Mouse (Mus musculus): ENCODE measurements around the gene Supt16. TPM values are rescaled to one million over a fixed set of nuclear protein-coding genes. Genes with fewer than 3 reads are reported as not detected.

Gene Supt16
- 10 to 100 TPM; 10.4 to 14.4 (median 12.3) TPM for total RNA-seq (2022)

DNA sequence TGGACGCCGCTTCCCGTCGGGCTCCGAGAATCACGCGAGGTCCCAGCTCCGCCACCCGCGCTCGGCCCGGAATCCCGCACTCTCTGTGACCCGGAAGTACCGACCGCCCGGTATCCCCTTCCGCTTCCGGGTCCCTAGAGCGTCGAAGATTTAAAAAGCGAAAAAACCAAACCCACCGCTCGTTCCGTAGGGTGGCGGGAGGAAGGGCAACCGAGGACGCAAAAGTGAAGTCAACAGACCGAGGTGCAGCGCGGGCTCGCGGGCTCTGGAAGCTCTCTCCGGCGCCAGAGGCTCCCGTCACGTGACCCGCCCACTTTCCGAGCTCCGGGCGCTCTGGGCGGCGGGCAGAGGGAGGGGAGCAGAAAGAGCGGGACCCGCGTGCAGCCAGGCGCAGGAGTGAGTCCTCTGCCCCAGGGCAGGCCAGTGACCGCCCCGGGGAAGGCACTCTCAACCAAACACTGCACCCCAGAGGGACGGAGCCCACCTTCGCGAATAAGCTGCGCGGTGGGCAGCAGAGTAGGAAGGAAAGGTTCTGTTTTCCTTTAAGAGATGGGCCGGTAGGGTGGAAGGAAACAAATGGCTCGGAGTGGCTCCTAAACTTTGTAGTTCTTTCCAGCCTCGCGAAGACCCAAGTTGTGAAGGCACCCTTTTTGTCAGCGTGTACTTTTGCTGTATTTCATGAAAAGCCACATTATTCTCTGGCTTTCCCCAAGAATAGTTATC lies at the start of gene Supt16:
Supt16 (minus strand) TSS at position 261 of the 723 bp plus-strand sequence.
- DNase-seq (ENCODE audit: low spot score in 2 of 2): peak; percentile 73 to 74

DNA sequence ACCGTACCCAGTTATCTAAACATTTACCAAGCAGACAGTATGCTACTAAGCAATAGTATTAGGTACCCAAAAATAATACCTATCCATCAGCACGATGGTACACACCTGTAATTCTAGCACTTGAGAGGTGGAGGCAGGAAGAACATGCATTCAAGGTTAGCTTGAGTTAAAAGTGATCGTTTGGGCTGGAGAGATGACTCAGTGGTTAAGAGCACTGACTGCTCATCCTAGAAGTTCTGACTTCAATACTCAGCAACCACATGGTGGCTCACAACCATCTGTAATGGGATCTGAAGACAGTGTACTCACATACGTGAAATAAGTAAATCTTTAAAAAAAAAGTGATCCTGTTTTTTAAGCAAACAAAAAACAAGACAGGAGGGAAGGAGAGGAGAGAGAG lies 48.9 kb upstream of the Supt16 start:
- no peak for DNase-seq (ENCODE audit: low spot score in 2 of 2)

DNA sequence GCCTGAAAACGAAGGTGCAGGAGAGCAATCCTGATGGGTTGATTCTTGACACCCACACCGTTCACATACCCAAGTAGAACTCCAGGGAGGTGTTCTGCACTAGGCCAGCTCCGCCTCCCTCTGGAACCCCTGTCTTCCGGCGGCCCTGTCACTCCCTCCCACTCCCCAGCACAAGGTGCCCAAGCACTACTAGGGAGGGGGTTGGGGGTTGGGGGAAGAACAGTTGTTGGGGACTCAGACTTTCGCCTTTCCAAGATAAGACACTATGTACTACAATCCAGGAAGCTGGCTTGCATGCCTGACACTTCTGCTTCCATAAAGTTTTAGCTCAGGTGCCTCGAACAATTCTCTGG lies 47.5 kb upstream of the Supt16 start:
- no peak for DNase-seq (ENCODE audit: low spot score in 2 of 2)

DNA sequence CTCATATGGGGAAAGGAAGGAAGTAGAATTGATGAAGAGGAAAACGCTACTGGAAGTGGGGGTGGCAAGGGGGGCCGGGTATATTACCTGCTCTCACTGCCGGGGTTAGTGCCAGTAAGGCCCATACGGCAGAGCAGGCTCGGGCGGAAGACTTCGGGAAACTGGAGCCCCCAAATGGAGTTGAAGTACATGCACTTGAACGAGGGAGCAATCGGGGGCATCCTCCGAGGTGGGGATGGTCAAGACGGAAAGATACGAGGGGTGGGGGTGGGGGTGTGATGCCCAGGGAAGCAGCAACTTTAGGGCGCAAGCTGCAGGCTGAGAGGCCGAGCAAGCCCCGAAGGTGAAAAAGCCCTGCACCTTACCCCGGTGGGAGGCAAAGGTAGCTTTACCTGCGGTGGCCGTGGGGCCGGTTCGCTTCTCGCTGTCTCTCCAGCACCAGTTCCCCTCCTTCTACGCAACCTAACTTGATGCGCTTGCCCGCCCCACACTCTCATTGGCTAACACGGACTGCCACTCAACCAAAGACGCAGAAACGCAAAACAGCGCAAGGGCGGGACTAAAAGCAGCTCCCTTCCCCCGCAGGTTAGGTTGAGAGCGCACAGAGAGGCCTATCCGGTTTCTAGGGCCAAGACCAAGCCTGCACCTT lies 46.9 kb upstream of the Supt16 start:
- DNase-seq (ENCODE audit: low spot score in 2 of 2): peak; percentile 99

DNA sequence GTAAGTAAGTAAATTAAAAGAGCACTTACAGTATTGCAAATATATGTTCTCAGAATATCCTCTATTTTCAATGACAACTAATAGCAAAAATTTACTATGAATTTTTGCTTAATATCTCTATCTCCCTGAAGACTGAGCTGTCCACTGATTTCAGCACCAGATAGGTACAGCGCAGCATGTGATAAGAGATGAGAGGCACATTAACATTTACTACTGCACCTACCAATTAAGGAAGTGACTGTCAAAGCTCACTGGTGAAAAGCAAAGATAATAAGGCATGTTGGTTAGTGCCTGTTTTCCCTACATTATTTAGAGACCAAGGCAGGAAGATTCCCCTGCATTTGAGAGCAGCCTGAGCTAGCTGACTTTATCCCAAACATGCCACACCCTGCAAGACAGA lies 39.0 kb upstream of the Supt16 start:
- DNase-seq (ENCODE audit: low spot score in 2 of 2): no peak

DNA sequence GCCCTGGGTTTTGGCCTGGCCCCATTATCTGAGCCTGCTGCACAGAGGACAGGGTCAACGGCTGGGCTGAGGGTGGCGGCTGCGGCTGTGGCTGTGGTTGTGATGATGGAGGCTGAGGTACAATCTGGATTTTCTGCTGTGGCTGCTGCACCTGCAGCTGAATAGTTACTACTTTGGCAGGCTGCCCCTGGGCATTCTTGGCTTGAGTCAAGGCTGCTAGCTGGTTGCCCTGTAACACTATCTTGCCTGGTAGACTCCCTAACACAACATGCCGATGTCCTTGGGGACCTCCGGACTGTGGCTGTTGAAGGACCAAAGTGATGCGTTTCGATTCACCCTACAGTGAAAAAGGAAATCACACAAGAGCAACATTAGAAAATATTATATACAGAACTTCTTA lies 37.9 kb upstream of the Supt16 start:
- DNase-seq (ENCODE audit: low spot score in 2 of 2): peak; percentile 8 to 38

DNA sequence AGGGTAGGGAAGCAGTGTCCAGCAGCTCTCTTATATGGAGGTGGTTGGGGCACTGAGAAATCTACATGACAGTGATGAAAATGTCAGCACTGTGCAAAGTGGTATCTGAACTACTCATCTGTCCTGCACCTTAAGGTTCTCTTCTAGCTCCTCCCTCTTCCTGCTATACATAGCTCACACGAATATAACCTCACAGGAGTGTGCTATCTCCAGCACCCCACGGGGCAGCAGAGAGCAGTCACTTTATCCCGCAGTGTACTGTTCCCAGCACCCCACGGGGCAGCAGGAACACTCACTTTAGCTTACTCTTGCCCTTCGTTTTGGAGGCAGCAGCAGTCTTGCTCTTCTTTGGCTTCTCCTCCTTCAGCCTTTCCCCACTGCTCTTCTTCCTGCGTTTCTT lies 35.0 kb upstream of the Supt16 start:
- no peak for DNase-seq (ENCODE audit: low spot score in 2 of 2)

DNA sequence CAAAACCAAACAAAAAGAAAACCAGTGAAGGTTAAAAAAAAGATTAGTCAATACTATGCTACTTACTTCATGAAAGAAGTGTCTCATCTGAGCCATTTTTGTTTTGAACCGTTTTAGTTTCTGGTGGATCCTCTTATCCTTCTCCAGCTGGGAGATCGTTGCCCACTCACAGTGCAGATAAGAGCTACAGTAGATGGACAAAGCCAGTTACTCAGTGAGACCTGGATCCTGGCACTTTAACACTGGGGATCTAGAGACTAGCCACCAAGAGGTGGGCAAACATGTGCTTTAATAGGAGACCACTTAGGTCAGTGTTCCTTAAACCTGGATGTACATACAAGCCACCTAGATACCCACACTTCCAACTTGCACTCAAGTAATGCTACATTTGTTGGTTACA lies 28.8 kb upstream of the Supt16 start:
- DNase-seq (ENCODE audit: low spot score in 2 of 2): no peak

DNA sequence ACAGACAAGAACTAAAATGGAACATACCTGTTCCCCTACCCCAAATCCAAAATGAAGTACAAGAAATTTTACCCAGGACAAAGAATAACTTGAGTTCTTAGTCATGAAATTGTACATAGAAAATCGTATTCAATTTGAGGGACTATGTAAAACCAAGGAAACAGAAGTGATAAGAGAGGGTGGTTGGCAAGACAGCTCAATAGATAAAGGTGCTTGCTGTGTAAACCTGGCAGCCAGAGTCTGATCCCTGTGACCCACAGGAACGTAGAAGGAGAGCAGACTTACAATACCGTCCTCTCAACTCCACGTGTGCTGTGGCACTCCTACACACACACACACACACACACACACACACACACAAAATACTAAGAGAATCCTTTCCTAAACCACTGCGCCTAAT lies 20.0 kb upstream of the Supt16 start:
- DNase-seq (ENCODE audit: low spot score in 2 of 2): no peak

DNA sequence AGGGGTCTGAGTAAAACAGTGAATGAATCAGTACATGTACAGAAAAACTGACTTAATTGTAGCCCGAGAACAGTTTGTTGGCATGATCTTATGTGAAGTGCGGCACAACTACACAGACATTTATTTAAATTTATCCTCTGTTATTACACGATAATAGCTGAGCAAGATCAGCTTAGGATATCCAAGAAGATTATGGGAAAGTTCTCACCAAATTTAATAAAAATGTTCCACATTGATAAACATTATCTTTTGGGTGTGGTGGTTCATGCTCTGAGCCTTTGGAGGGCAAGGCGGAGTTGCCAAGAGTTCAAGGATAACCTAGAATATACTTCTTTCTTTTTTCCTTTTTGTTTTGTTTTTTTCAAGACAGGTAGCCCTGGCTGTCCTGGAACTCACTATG lies 2.2 kb upstream of the Supt16 start:
- DNase-seq (ENCODE audit: low spot score in 2 of 2): no peak

DNA sequence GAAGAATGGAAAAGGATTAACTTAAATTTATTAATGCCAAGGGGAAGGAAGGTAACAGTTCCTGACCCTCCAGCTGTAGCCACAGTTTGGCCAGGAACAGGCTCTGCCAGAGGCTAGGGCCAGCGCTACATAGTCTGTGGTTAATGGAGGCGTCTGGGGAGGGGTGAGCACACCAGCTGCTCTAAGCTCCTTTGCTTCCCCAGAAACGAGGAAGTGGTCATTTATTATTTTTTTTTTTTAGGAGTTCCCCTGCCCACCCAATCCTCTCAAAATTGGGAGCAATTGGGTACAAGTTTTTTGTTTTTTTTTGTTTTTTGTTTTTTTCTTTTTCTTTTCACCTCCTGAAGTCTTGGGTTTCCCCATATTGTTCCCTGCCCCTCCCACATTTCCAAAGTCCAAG lies 925 bp upstream of the Supt16 start:
- no peak for DNase-seq (ENCODE audit: low spot score in 2 of 2)

DNA sequence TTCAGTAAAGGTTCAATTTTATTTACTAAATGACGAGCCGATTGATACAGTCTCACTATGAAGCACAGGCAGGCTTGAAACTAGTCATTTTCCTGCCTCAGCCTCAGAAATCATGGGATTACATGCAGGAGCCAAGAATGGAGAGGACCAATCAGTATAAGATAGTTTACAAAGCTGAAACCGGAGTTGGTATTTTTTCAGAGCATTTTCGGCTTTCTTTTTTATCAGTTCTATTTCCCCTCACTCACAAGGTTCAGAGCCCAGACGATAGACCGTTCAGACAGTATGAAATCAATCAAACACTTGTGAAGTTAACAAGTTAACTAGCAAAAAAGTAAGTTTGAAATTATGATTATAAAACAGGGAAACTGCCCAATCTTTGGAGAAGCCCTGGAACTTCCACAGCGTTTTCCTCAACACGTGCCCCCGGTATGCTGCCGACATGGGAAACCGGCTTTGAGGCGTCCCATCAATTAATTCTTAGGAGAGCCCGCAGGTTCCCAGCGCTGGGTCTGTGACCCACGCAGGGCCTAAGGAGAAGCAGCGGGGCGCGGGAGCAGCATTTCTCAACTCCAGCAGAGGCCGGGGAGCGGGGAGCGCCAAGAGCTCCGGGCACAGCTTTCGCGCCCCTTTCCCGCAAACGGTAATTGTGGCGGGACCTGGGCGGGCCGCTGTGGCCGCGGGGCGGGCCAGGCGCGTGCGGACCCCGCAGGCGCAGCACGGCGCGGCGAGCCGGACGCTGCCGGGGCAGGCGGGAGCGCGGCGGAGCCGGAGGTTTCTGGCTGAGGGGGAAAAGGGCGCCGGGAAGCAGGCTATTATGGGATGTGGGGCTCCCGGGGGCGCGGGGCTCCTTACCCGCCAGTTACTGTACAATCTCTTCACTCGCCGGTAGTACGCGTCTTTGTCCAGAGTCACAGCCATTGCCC lies 723 bp downstream of the Supt16 start:
- DNase-seq (ENCODE audit: low spot score in 2 of 2): no peak

DNA sequence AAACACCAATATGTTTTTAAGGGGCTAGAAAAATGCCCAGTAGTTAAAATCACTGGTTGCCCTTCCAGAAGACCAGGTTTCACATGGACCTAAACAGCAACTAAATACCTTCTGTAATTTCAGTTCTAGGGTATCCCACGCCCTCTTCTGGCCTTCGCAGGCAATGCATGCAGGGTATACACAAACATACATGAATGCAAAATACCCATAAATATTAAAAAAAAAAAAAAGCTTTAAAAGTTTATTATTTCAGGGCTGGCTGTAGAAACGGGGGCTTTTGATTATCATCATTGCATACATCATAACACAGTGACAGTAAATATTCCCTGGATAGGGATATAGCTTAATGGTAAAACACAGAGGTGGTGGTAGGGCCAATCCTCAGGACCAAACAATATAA lies 1.5 kb downstream of the Supt16 start:
- no peak for DNase-seq (ENCODE audit: low spot score in 2 of 2)

DNA sequence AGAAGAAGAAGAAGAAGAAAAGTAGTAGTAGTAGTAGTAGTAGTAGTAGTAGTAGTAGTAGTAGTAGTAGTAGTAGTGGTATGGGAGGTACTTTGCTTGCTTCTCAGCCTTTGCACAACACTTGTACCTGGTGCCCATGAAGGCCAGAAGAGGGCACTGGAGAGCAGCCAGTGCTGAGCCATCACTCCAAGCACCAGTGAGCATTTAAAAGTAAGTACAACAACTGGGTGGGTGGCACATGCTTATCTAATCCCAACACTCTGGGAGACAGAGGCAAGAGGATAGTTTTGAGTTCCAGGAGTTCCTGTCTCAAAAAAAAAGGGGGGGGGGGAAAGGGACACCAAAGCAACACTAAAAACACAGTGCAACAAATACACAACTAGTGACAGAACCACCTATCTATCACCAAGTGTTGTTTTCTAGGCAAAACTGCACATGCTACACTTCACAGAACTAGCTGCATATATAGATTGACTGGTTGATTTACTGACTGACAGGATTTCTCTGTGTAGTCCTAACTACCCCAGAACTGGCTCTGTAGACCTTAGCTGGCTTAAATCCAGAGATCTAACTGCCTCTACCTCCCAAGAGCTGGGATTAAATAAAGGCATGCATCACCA lies 6.4 kb downstream of the Supt16 start:
- DNase-seq (ENCODE audit: low spot score in 2 of 2): no peak

DNA sequence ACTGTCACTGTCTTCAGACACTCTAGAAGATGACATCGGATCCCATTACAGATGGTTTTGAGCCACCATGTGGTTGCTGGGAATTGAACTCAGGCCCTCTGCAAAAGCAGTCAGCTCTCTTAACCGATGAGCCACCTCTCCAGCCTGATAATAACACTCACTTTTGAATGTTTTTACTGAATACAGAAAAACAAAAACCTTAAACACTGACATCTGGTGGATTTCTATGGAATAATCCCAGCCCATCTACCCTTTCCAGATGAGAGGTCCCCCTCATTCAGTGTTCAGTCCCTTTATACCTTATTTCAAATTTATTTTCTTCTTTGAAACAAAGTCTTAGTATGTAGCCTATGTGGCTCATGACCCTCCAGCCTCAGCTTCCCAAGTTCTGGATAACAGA lies 7.7 kb downstream of the Supt16 start:
- DNase-seq (ENCODE audit: low spot score in 2 of 2): no peak

DNA sequence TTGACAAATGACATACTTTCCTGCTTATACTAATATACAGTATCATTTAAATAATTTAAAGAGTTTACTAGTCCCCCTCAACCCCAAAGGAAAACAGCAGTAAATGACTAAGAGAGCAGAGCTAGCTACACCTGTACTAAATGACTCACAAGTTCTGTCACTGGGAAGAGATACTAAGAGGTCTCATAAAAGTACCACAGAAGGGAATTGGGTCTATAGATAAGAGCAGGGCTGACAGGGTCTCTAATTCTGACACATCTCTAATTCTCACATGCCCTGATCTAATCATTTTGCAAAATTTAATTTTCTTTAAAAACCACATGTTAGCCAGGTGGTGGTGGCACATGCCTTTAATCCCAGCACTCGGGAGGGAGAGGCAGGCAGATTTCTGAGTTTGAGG lies 8.4 kb downstream of the Supt16 start:
- no peak for DNase-seq (ENCODE audit: low spot score in 2 of 2)

DNA sequence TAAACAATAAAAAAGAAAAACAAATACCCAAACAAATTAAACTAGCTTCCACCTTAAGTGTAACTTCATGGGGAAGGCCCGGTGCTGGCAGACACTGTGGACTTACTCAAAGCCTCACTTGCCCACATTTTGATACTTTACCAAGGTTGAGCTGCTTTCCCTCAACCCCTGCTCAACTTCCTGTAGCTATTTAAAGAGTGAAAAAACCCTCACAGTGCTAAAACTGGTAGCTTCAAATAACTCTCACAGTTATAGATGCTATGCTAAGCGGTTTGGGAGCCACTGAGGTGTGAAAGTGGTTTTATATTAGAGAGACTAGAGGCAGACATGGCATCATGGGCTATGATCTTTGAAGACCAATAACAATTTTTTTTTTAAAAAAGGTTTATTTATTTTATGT lies 30.6 kb downstream of the Supt16 start:
- DNase-seq (ENCODE audit: low spot score in 2 of 2): no peak

DNA sequence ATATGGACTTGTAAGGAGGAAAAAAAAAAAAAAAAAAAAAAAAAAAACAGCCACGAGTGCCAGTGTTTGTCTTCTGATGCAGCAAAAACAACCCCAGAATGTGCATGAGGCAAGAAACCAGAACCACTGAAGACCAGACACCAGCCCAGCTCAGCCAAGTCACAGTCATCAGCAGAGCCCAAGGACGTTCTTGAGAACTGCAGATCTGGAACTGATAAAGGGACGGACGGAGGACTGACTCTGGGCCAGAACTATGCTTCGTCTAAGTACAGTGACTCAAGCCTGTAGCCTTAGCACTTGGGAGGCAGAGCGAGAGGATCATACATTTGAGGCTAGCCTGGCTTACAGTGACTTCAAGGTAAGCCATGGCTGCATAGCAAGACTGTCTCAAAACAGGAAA lies 36.3 kb downstream of the Supt16 start:
- no peak for DNase-seq (ENCODE audit: low spot score in 2 of 2)

DNA sequence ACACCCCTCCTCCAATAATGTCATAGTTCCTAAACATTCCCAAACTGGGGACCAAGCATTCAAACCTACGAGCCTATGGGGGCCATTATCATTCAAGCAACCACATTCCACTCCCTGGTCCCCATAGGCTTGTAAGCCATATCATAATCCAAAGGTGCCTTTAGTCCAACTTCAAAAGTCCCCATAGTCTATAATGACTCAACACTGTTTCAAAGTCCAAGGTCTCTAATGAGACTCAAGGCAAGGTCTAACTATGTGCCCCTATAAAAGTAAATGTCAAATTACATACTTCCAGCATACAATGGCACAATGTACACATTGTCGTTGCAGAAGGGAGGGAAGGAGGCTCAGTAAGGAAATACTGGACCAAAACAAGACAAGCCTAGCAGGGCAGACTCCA lies 42.2 kb downstream of the Supt16 start:
- no peak for DNase-seq (ENCODE audit: low spot score in 2 of 2)

DNA sequence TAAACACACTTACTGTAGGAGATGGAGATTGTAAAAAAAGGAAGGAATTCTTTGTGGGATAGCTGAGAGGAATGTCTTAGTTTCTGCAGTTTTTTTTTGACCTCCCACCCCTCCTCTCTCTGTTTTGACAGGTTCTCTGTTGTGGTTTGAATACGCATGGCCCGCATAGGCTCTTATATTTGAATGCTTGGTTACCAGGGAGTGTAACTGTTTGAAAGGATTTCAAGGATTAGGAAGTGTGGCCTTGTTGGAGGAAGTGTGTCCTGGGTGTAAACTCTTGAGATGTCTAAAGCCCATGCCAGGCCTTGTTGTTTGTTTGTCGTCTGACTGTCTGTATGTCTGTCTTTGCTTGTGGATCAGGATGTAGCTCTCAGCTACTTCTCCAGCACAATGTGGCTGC lies 44.6 kb downstream of the Supt16 start:
- no peak for DNase-seq (ENCODE audit: low spot score in 2 of 2)

DNA sequence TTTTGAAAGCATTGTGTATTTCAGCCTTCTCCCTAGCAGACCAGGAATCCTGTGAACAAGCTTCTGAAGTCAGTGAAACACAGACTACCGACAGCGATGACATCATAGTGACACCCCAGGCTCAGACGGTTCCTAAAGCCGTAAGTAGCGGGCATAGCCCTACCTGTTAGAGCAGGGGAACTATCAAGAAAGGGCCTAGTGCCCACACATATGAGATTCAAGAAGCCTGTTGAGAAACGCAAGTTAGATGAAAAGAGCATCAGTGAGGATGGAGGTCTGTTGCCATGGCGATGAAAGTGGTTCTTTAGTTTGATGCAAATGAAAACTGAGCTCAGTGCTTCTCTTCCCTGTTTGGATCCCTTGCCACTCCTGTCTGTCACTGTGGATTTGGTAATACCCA lies 45.0 kb downstream of the Supt16 start:
- DNase-seq (ENCODE audit: low spot score in 2 of 2): no peak

DNA sequence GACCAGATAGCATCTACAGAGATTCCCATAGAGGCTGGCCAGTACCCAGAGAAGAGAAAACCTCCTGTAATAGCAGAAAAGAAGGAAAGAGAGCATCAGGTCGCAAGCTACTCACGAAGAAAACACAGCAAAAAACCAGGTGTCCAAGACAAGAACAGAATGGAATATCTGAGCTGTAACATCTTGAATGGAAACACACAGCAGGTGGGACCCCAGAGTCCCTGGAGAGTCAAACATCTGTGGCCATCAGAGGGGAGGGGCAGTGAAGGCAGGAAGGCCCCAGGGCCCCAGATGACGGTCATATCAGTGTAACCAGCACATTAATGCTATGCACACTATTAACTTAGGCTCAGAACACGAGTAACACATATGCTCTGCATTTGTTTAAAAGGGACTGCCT lies 47.3 kb downstream of the Supt16 start:
- DNase-seq (ENCODE audit: low spot score in 2 of 2): no peak

All from gastrocnemius, adult 8-10 months (tissue).